Mouse (Mus musculus) MEL (cell line): ENCODE measurements around the gene Shq1. TPM values are rescaled to one million over a fixed set of nuclear protein-coding genes. Genes with fewer than 3 reads are reported as not detected.

Experiments used
- DNase-seq: peaks from one replicate; pipeline ENCODE4 v3.0.0; 2011; ENCODE audit warnings: low read depth, low spot score
- H3K27ac ChIP-seq: 2 replicates; pipeline ENCODE4 v1.5.1; 2012; ENCODE audit warnings: low read depth, mild to moderate bottlenecking, control low read depth, low read length, moderate library complexity; ENCODE audit not compliant: control insufficient read depth
- H3K27me3 ChIP-seq, 2 experiments: fragments of 150-350 bp in 1 of 2; sonication (generic) in 1 of 2; 2 replicates each; pipeline ENCODE4 v1.6.1; 2012; ENCODE audit warnings: low read length in 2 of 2, mild to moderate bottlenecking in 2 of 2, improper control_type of control experiment in 1 of 2, moderate library complexity in 1 of 2; ENCODE audit not compliant: insufficient read depth in 2 of 2, control insufficient read depth in 1 of 2
- H3K36me3 ChIP-seq, 2 experiments: 2 replicates each; pipeline ENCODE4 v1.6.1; 2012 to 2014; ENCODE audit warnings: low read length in 2 of 2, improper control_type of control experiment in 1 of 2, inconsistent platforms in 1 of 2, mild to moderate bottlenecking in 1 of 2; ENCODE audit not compliant: insufficient read depth in 2 of 2, control insufficient read depth in 1 of 2
- H3K4me1 ChIP-seq, 2 experiments: fragments of 150-350 bp in 1 of 2; sonication (generic) in 1 of 2; 2 replicates each; pipeline ENCODE4 v1.6.1; 2012; ENCODE audit warnings: low read length in 2 of 2, improper control_type of control experiment in 1 of 2, mild to moderate bottlenecking in 1 of 2; ENCODE audit not compliant: insufficient read depth in 2 of 2, control insufficient read depth in 1 of 2
- H3K4me3 ChIP-seq, 2 experiments: fragments of 150-350 bp in 1 of 2; sonication (generic) in 1 of 2; 2 replicates each; pipeline ENCODE4 v1.5.1; 2012; ENCODE audit warnings: low read depth in 2 of 2, low read length in 2 of 2, mild to moderate bottlenecking in 2 of 2, moderate library complexity in 2 of 2, control low read depth in 1 of 2, improper control_type of control experiment in 1 of 2; ENCODE audit not compliant: control insufficient read depth in 1 of 2, insufficient read depth in 1 of 2
- H3K79me2 ChIP-seq: 2 replicates; pipeline ENCODE4 v1.6.1; 2012; ENCODE audit warnings: mild to moderate bottlenecking, low read length, moderate library complexity; ENCODE audit not compliant: control insufficient read depth, poor library complexity, insufficient read depth
- H3K9ac ChIP-seq: 2 replicates; pipeline ENCODE4 v1.6.1; 2012; ENCODE audit warnings: low read depth, mild to moderate bottlenecking, control low read depth, low read length, moderate library complexity; ENCODE audit not compliant: control insufficient read depth, poor library complexity, severe bottlenecking
- H3K9me3 ChIP-seq: fragments of 150-350 bp; sonication (generic); replicated peaks from 2 replicates; pipeline ENCODE4 v1.6.1; 2012; ENCODE audit warnings: mild to moderate bottlenecking, low read length, improper control_type of control experiment, moderate library complexity; ENCODE audit not compliant: insufficient read depth
- CTCF ChIP-seq, 3 experiments: IDR thresholded peaks in 2 of 3; conservative IDR thresholded peaks in 1 of 3; 2 replicates each; pipeline ENCODE4 v1.5.1; 2011 to 2012; ENCODE audit warnings: low read length in 3 of 3, low read depth in 2 of 3, mild to moderate bottlenecking in 2 of 3, improper control_type of control experiment in 1 of 3, inconsistent platforms in 1 of 3, mixed read lengths in 1 of 3, moderate library complexity in 1 of 3; ENCODE audit not compliant: control insufficient read depth in 1 of 3, insufficient read depth in 1 of 3, poor library complexity in 1 of 3, severe bottlenecking in 1 of 3
- EP300 ChIP-seq, 2 experiments: IDR thresholded peaks; 2 replicates each; pipeline ENCODE4 v1.6.1; 2011; ENCODE audit warnings: improper control_type of control experiment in 2 of 2, low read length in 2 of 2, low read depth in 1 of 2, mild to moderate bottlenecking in 1 of 2
- GATA1 ChIP-seq: IDR thresholded peaks from 2 replicates; pipeline ENCODE4 v1.6.1; 2011; ENCODE audit warnings: low read depth, low read length, improper control_type of control experiment
- HCFC1 ChIP-seq: IDR thresholded peaks from 2 replicates; pipeline ENCODE4 v1.6.1; 2012; ENCODE audit warnings: low read depth, mild to moderate bottlenecking, inconsistent platforms, low read length, improper control_type of control experiment, moderate library complexity
- JUND ChIP-seq: IDR thresholded peaks from 2 replicates; pipeline ENCODE4 v1.6.1; 2011; ENCODE audit warnings: low read depth, mild to moderate bottlenecking, improper control_type of control experiment, low read length
- MAX ChIP-seq: IDR thresholded peaks from 2 replicates; pipeline ENCODE4 v1.6.1; 2011; ENCODE audit warnings: low read length, improper control_type of control experiment
- MAZ ChIP-seq: IDR thresholded peaks from 2 replicates; pipeline ENCODE4 v1.6.1; 2012; ENCODE audit warnings: low read depth, mild to moderate bottlenecking, inconsistent platforms, low read length, improper control_type of control experiment
- MXI1 ChIP-seq: IDR thresholded peaks from 2 replicates; pipeline ENCODE4 v1.6.1; 2011; ENCODE audit warnings: mild to moderate bottlenecking, low read depth, low read length, improper control_type of control experiment
- MYB ChIP-seq: IDR thresholded peaks from 2 replicates; pipeline ENCODE4 v1.6.1; 2011; ENCODE audit warnings: mild to moderate bottlenecking, low read depth, low read length, improper control_type of control experiment
- MYC ChIP-seq: IDR thresholded peaks from 2 replicates; pipeline ENCODE4 v1.6.1; 2011; ENCODE audit warnings: low read depth, mild to moderate bottlenecking, low read length, improper control_type of control experiment, moderate library complexity
- POLR2A ChIP-seq, 2 experiments: IDR thresholded peaks; 2 replicates each; pipeline ENCODE4 v1.6.1; 2011 to 2012; ENCODE audit warnings: low read length in 2 of 2, mild to moderate bottlenecking in 2 of 2, control low read depth in 1 of 2, improper control_type of control experiment in 1 of 2, low read depth in 1 of 2, moderate library complexity in 1 of 2; ENCODE audit not compliant: control insufficient read depth in 1 of 2, insufficient read depth in 1 of 2, poor library complexity in 1 of 2
- POLR2AphosphoS5 ChIP-seq: IDR thresholded peaks from 2 replicates; pipeline ENCODE4 v1.6.1; 2012; ENCODE audit warnings: low read depth, borderline replicate concordance, mild to moderate bottlenecking, inconsistent platforms, low read length, moderate library complexity, mixed read lengths
- RAD21 ChIP-seq: IDR thresholded peaks from 2 replicates; pipeline ENCODE4 v1.6.1; 2011; ENCODE audit warnings: mild to moderate bottlenecking, low read depth, low read length, improper control_type of control experiment
- SIN3A ChIP-seq: IDR thresholded peaks from 2 replicates; pipeline ENCODE4 v1.6.1; 2012; ENCODE audit warnings: low read length, improper control_type of control experiment, inconsistent platforms
- SMC3 ChIP-seq: IDR thresholded peaks from 2 replicates; pipeline ENCODE4 v1.6.1; 2011; ENCODE audit warnings: low read depth, low read length, improper control_type of control experiment
- TCF12 ChIP-seq: IDR thresholded peaks from 2 replicates; pipeline ENCODE4 v1.6.1; 2014; ENCODE audit warnings: low read depth, mild to moderate bottlenecking, inconsistent platforms, low read length, improper control_type of control experiment, moderate library complexity
- USF1 ChIP-seq: IDR thresholded peaks from 2 replicates; pipeline ENCODE4 v1.6.1; 2014; ENCODE audit warnings: low read depth, mild to moderate bottlenecking, inconsistent platforms, low read length, improper control_type of control experiment, moderate library complexity
- USF2 ChIP-seq, 2 experiments: IDR thresholded peaks; 2 replicates each; pipeline ENCODE4 v1.6.1; 2011 to 2012; ENCODE audit warnings: improper control_type of control experiment in 2 of 2, low read length in 2 of 2, borderline replicate concordance in 1 of 2, inconsistent platforms in 1 of 2, low read depth in 1 of 2, mild to moderate bottlenecking in 1 of 2; ENCODE audit not compliant: insufficient read depth in 1 of 2
- ZKSCAN1 ChIP-seq: IDR thresholded peaks from 2 replicates; pipeline ENCODE4 v1.6.1; 2012; ENCODE audit warnings: low read depth, mild to moderate bottlenecking, inconsistent platforms, low read length, improper control_type of control experiment, moderate library complexity
- polyA plus RNA-seq, 2 experiments: library from polyadenylated mRNA; stranded (reverse) in 1 of 2; unstranded in 1 of 2; fragments of >175 nt in 1 of 2; fragments of >200 nt in 1 of 2; gene quantifications; 2 replicates each; pipeline versions ENCODE4 v1.2.1 to v1.2.4; 2012; ENCODE audit warnings: low replicate concordance in 2 of 2, low read depth in 1 of 2; ENCODE audit not compliant: insufficient read length in 2 of 2, insufficient read depth in 1 of 2, missing spikeins in 1 of 2
- total RNA-seq: library from RNA; depleted of rRNA; stranded (reverse); fragments of 300-350 nt; gene quantifications from 2 replicates; pipeline ENCODE4 v1.2.3, GENCODE M21; 2012

Gene Shq1
- total and polyA plus RNA-seq, 3 experiments: 20.2 to 23.5 TPM; not detected in 1

- H3K27me3 ChIP-seq: peaks cover 4 to 5% of the 10 kb centered on the region in 2 experiments; a peak in 3 of 4 replicates
- H3K9ac ChIP-seq: no peak overlapping the region
- DNase-seq: peak; percentile 44
- no peaks in the 10 kb centered on the region for H3K79me2 ChIP-seq
- TF ChIP-seq USF1 (no peak), ZKSCAN1 (no peak), POLR2AphosphoS5 (no peak), MYC (no peak), EP300 (IDR thresholded peaks at IDR 0.05; ENCODE audit: low read depth in 1 of 2, low read length in 2 of 2) (no peak), RAD21 (no peak), MYB (no peak), MXI1 (no peak), USF2 (IDR thresholded peaks at IDR 0.05; ENCODE audit: borderline replicate concordance in 1 of 2, insufficient read depth in 1 of 2, low read depth in 1 of 2, low read length in 2 of 2) (no peak), JUND (no peak), SMC3 (no peak), CTCF (IDR thresholded peaks at IDR 0.05 in 2 of 3, conservative IDR thresholded peaks at IDR 0.05 in 1 of 3; ENCODE audit: control insufficient read depth in 1 of 3, insufficient read depth in 1 of 3, low read depth in 2 of 3, low read length in 3 of 3, poor library complexity in 1 of 3, severe bottlenecking in 1 of 3) (no peak), POLR2A (IDR thresholded peaks at IDR 0.05; ENCODE audit: control insufficient read depth in 1 of 2, insufficient read depth in 1 of 2, low read depth in 1 of 2, low read length in 2 of 2, poor library complexity in 1 of 2) (no peak), GATA1 (no peak), SIN3A (no peak), HCFC1 (no peak)
- peaks cover 0 to 7% of the 10 kb centered on the region in 2 experiments; a peak in 2 of 4 replicates for H3K36me3 ChIP-seq
- H3K9me3 ChIP-seq: no peaks in the 10 kb centered on the region
- no peak overlapping the region for H3K4me3 ChIP-seq
- peaks cover 0 to 21% of the 10 kb centered on the region in 2 experiments; a peak in 3 of 4 replicates for H3K4me1 ChIP-seq
- no peak overlapping the region for H3K27ac ChIP-seq
Measured at GRCm38 (mm10) chr6:100720098-100720501, 49.1 kb upstream of the Shq1 start.

DNA sequence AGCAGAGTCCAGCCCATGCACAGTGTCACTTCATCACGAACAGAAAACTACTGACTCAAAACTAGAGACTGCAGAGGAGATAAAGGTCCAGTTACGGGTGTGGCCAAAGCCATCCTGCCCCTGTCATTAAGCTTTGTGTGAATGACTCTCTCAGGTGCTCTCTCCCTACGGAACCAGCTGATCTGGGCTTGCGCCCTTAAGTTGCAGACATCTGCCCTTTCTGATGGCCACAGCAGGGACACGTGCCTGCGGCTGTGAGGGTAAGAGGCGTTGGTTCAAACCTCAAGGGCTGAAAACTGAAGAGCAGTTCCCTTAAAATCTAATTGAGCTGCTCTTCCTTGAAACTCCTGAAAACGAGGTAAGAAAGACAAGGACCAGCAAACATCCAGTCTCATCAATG lies 45.9 kb upstream of the Shq1 start:
- H3K4me3 ChIP-seq: no peak overlapping the region
- H3K27ac ChIP-seq: no peak overlapping the region
- no peak overlapping the region for H3K9ac ChIP-seq
- H3K9me3 ChIP-seq: no peaks in the 10 kb centered on the region
- peaks cover 0 to 7% of the 10 kb centered on the region in 2 experiments; a peak in 2 of 4 replicates for H3K36me3 ChIP-seq
- peaks cover 0 to 21% of the 10 kb centered on the region in 2 experiments; a peak in 3 of 4 replicates for H3K4me1 ChIP-seq
- DNase-seq: no peak
- H3K79me2 ChIP-seq: no peaks in the 10 kb centered on the region
- TF ChIP-seq MAZ (no peak), ZKSCAN1 (no peak), MAX (no peak), TCF12 (no peak)
- peaks cover 5 to 6% of the 10 kb centered on the region in 2 experiments; a peak in 3 of 4 replicates for H3K27me3 ChIP-seq
